Mouse (Mus musculus): ENCODE results near the gene Nwd1. TPM values are rescaled to one million over a fixed set of nuclear protein-coding genes. Genes with fewer than 3 reads are reported as not detected.

Gene Nwd1
- total RNA-seq, 1 experiment from 2014 or later, result not detected

DNA sequence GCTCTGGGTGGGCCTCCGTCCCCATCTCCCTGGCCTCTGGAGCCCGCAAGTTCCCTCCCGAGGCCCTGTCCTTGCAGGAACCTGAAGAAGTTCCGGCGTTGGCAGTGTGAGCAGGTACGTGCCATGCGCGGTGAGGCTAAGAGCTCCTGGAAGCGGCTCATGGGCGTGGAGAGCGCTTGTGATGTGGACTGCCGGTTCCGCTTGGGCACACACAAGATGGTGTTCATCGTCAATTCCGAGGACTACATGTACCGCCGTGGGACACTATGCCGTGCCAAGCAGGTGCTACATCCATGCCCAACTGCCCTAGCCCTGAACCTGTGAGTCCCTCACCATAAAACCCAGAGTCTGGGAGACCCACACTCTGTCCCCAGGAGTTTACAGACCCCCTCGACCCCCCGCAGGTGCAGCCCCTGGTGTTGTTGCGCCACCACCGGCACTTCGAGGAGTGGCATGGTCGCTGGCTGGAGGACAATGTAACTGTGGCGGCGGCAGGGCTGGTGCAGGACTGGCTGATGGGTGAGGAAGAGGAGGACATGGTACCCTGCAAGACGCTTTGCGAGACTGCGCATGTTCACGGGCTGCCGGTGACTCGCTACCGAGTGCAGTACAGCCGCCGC, 110.4 kb downstream of the Nwd1 start:
- ATAC-seq (replicated peaks; ENCODE audit: insufficient number of reproducible peaks, low FRiP score, low TSS enrichment, poor library complexity, severe bottlenecking), result no peak

DNA sequence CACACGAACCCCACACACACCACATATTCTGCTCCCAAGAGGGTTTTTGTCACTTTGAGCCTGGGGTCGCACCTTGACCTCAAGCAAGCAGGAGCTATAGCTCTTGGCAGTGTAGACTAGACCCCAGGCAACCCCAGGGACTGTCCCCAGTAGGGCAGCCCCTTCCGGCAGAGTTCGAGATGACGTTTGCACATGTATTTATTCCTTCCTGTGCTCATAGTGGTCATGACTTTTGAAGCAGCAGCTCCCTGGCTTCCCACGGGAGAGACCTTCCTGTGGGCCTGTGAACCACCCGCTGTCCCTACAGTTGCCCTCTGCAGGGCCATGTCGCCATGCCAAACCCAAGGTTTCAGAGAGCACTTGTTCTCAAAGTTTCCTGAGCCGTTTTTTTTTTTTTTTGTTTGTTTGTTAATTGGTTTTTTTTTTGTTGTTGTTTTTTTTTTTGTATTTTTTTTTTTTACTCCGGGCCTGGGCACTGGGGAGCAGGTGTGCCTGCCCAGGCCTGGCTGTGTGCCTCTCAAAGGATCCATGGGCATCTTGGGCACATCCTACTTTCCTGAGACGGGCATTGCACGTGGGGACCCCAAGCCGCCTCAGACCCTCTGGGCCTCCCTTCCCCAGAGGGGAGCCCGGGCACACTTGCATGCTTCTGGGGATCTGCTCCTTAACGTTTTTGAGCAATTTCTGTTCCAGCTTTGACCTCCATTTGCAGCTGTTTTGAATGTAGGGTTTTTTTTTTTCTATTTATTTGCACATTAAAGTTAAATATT, 111.1 kb downstream of the Nwd1 start:
- no peak for ATAC-seq (replicated peaks; ENCODE audit: insufficient number of reproducible peaks, low FRiP score, low TSS enrichment, poor library complexity, severe bottlenecking)

DNA sequence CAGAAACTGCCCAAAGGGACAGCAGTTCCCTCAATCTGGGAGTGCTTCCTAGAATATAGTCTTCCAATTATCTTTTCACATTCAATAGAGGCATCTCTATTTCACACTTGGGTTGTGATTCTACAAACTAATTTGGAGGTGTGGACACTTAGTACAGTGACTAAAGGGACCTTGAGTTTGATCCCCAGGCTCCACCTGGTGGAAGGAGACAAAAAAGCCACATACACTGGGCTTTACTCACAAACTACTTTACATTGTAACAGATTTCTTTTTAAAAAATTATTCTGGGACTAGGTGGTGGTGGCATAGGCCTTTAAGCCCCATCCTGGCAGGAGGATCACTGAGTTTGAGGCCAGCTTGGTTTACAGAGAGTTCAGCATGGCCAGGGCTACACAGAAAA, 111.8 kb downstream of the Nwd1 start:
- no peak for ATAC-seq (replicated peaks; ENCODE audit: insufficient number of reproducible peaks, low FRiP score, low TSS enrichment, poor library complexity, severe bottlenecking)

DNA sequence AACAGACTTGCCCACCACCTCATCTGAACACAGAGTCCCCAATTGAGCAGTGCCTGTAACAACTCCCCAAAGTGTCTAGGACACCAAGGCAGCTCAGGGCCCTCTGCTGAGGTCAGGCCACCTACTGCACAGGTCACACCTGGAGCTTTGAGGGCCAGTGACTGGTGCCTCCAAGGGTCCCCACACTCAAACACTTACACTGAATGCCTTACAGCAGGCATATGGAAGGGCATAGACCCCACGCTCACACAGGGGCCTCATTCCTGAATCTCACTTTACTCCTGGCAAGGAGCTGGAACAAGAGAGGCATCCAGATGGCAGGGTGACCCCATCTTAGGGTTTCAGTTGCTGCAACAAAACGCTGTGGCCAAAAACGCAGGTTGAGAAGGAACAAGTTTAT, 113.7 kb downstream of the Nwd1 start:
- no peak for ATAC-seq (replicated peaks; ENCODE audit: insufficient number of reproducible peaks, low FRiP score, low TSS enrichment, poor library complexity, severe bottlenecking)

DNA sequence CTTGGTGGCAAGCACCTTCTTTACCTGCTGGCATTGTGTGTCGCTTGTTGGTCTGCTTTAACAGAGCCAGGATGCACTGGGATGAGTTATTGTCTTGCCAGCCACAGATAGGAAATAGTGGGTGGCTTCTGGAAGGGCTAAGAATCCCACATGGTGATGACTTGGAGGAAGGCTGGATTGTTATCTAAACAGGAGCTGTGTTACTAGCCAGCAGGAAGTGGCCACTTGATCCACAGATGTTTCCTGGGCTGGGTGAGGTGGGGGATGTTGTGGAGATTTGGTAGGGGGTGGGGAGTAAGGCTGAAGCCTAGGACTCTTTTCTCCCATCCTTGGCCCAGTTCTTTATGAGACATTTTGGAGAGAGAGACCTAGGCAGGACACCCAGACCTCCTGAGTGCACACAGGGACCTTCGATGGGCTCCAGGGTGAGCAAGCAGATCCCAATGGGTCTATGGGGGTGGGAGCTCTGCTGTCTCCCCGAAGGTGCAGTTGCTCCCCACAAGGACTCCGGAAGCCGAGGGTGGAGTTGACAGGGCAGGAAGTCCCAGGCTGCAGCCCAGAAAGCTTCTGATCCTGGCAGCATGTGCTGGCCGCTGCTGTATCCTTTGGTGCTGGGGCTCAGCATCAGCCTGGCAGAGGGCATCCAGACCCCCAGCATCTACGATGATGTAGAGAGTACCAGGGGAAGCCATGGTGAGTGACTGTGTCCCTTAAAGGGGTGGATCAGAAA, 115.0 kb downstream of the Nwd1 start, which contains the start of gene F2rl3:
Gene F2rl3 (plus strand): TSS at position 559 of the 730 bp plus-strand sequence.
- no peak for ATAC-seq (replicated peaks; ENCODE audit: insufficient number of reproducible peaks, low FRiP score, low TSS enrichment, poor library complexity, severe bottlenecking)

DNA sequence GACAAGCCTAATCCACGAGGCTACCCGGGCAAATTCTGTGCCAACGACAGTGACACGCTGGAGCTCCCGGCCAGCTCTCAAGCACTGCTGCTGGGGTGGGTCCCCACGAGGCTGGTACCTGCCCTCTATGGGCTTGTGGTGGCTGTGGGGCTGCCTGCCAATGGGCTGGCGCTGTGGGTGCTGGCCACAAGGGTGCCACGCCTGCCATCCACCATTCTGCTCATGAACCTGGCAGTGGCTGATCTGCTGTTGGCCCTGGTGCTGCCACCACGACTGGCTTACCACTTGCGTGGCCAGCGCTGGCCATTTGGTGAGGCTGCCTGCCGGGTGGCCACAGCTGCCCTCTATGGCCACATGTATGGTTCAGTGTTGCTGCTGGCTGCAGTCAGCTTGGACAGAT, 115.8 kb downstream of the Nwd1 start:
- no peak for ATAC-seq (replicated peaks; ENCODE audit: insufficient number of reproducible peaks, low FRiP score, low TSS enrichment, poor library complexity, severe bottlenecking)

DNA sequence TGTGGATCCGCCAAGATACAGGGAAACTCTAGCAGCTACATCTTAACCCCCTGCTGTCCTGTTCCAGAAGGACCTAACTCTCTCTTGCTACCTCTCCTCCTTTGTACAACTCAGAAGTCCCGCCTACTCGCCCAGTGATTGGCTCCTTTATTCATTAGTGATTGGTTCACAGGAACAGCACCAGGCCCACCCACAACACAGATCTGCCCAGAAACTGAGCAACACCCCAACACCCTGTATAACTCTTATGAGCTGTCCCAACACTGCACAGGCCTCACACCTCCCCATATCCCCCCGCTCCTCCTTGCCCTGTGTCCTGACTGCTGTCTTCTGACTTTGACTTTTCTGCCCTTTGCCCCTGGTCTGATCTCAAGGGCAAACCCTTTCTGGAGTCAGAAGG, 119.2 kb downstream of the Nwd1 start:
- no peak for ATAC-seq (replicated peaks; ENCODE audit: insufficient number of reproducible peaks, low FRiP score, low TSS enrichment, poor library complexity, severe bottlenecking)

DNA sequence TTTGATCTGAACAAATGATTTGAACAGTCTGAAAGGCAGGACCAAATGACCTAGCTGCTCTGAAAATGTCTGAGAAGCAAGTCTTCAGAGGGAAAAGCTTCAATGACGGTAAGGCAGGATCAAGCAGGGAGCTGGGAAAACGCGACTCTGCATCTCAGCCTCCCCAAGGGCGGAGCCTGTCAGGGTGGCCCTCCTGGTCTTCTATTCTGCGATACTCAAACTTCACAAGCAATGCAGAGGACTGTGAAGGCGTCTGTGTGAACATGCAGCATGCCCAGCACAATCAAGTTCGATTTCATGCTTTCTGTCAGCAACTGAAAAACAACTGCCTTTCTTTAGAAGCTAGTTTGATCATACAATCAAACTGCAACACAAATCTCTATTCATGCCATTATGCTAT, 120.3 kb downstream of the Nwd1 start:
- no peak for ATAC-seq (replicated peaks; ENCODE audit: insufficient number of reproducible peaks, low FRiP score, low TSS enrichment, poor library complexity, severe bottlenecking)

Other genes with a start within 250 kb of the Nwd1 start
- 48.6 to 98.2 TPM (median 55.6 TPM) in 3 replicates for gene Eps15l1, start 225.3 kb upstream of the Nwd1 start, total RNA-seq (2017)
- gene Calr3, start 202.8 kb upstream of the Nwd1 start, total RNA-seq (2017), result 0.64 TPM in 1 of 3 replicates, not detected in the others
- 1.2 to 3.6 TPM (median 3.4 TPM) in 3 replicates for gene 1700030K09Rik, start 202.8 kb upstream of the Nwd1 start, total RNA-seq (2017)
- 16.7 to 20.2 TPM (median 18.6 TPM) in 3 replicates for gene Cherp, start 171.5 kb upstream of the Nwd1 start, total RNA-seq (2017)
- 35.6 to 42.2 TPM (median 39.3 TPM) in 3 replicates for gene Slc35e1, start 154.1 kb upstream of the Nwd1 start, total RNA-seq (2017)
- 4.2 to 8.0 TPM (median 4.8 TPM) in 3 replicates for gene Med26, start 98.4 kb upstream of the Nwd1 start, total RNA-seq (2017)
- 56.3 to 87.7 TPM (median 82.9 TPM) in 3 replicates for gene Smim7, start 75.6 kb upstream of the Nwd1 start, total RNA-seq (2017)
- gene Tmem38a, start 74.7 kb upstream of the Nwd1 start, total RNA-seq (2017), result 1.3 to 2.1 TPM (median 2.1 TPM) in 3 replicates
- 122 to 164 TPM (median 146 TPM) in 3 replicates for gene Sin3b, start 76.6 kb downstream of the Nwd1 start, total RNA-seq (2017)
- 1.6 TPM in 1 of 3 replicates, not detected in the others for gene F2rl3, start 115.2 kb downstream of the Nwd1 start, total RNA-seq (2017)

Measured in monocyte, adult 5-6 weeks (primary cell).